Mouse (Mus musculus): Measurements from ENCODE around the gene Dpp6.

- TF ChIP-seq CTCF (IDR thresholded peaks at IDR 0.05; ENCODE audit: control insufficient read depth, insufficient read depth, insufficient read length) (no peak), MYOD1 (IDR thresholded peaks at IDR 0.05; ENCODE audit: control insufficient read depth, insufficient read length, low read depth) (no peak), MAX (IDR thresholded peaks at IDR 0.05) (no peak)
Measured at GRCm38 (mm10) chr5:27029784-27030183, 212.8 kb downstream of the Dpp6 start.

Data from C2C12 (cell line).